Mouse (Mus musculus) testis, adult 2 months (tissue): ENCODE results near the gene Pgls.

Experiments
- CTCF ChIP-seq: fragments of 200-500 bp; IDR thresholded peaks from 2 replicates; pipeline ENCODE4 v1.5.1; 2012; ENCODE audit warnings: low read depth, mild to moderate bottlenecking, inconsistent platforms, low read length, moderate library complexity; ENCODE audit not compliant: control insufficient read depth, insufficient read depth, insufficient replicate concordance
- POLR2A ChIP-seq: fragments of 200-500 bp; IDR thresholded peaks from 2 replicates; pipeline ENCODE4 v1.6.1; 2012; ENCODE audit warnings: low read depth, mild to moderate bottlenecking, inconsistent platforms, low read length, moderate library complexity; ENCODE audit not compliant: control insufficient read depth

DNA sequence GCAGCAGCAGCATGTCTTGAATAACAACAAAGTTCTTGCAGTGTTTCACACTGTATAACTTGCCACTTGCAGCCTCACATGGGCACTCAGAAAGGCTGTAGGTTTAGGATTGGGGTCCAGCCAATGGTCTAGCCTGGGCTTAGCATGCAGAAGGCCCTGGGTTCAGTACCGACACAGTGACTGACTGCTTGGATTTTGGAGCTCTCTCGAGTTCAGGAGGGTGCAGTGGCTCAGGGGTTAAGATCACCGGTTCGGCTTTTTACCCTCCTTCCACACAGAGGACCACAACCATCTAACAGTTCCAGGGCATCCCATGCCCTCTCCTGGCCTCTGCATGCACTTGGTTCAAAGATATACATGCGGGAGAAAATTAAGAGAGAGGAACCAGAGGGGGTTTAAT, 959 bp upstream of the Pgls start:
- TF ChIP-seq CTCF (no peak), POLR2A (no peak)
